Mouse (Mus musculus): ENCODE measurements around the gene Olfr318.
"Not testable (repeated sequence)": the region's sequence is repeated elsewhere in the genome, so short reads cannot be mapped to it uniquely, and the experiment has no call there.

The Olfr318 gene

GRCm38 (mm10) chr11:58723914-58724313, at the start of gene Olfr318:
TSS of gene Olfr318 (minus strand) at chr11:58724014.
- DNase-seq (ENCODE audit: extremely low spot score, low spot score), result no peak

GRCm38 (mm10) chr11:58772888-58773287, 49.1 kb upstream of the Olfr318 start, which contains the start of gene Olfr315:
TSS of gene Olfr315 (plus strand) at chr11:58773188.
- no peak for DNase-seq (ENCODE audit: extremely low spot score, low spot score)

GRCm38 (mm10) chr11:58752434-58752833, 28.6 kb upstream of the Olfr318 start, which contains the start of gene Olfr316:
TSS of gene Olfr316 (plus strand) at chr11:58752734.
- no peak for DNase-seq (ENCODE audit: extremely low spot score, low spot score)

GRCm38 (mm10) chr11:58751096-58751495, 27.3 kb upstream of the Olfr318 start:
- DNase-seq (ENCODE audit: extremely low spot score, low spot score), result not testable (repeated sequence)

- no peak for DNase-seq (ENCODE audit: extremely low spot score, low spot score)
Observed at GRCm38 (mm10) chr11:58738792-58739262, 15.0 kb upstream of the Olfr318 start, which contains the start of gene Olfr317. TSS of gene Olfr317 (minus strand) at chr11:58739212.

- DNase-seq (ENCODE audit: extremely low spot score, low spot score), result no peak
Observed at GRCm38 (mm10) chr11:58733372-58733771, 9.6 kb upstream of the Olfr318 start.

GRCm38 (mm10) chr11:58727896-58728650, 4.3 kb upstream of the Olfr318 start:
- not testable (repeated sequence) for DNase-seq (ENCODE audit: extremely low spot score, low spot score)

- no peak for DNase-seq (ENCODE audit: extremely low spot score, low spot score)
Observed at GRCm38 (mm10) chr11:58719701-58720100, 4.1 kb downstream of the Olfr318 start.

GRCm38 (mm10) chr11:58717723-58718122, 6.1 kb downstream of the Olfr318 start:
- not testable (repeated sequence) for DNase-seq (ENCODE audit: extremely low spot score, low spot score)

- no peak for DNase-seq (ENCODE audit: extremely low spot score, low spot score)
Observed at GRCm38 (mm10) chr11:58709086-58709485, 14.7 kb downstream of the Olfr318 start.

- no peak for DNase-seq (ENCODE audit: extremely low spot score, low spot score)
Observed at GRCm38 (mm10) chr11:58698862-58699261, 25.0 kb downstream of the Olfr318 start, which contains the start of gene Olfr319. TSS of gene Olfr319 (plus strand) at chr11:58699162.

GRCm38 (mm10) chr11:58680799-58681198, 43.0 kb downstream of the Olfr318 start, which contains the start of gene Olfr320:
TSS of gene Olfr320 (plus strand) at chr11:58681099.
- no peak for DNase-seq (ENCODE audit: extremely low spot score, low spot score)

- DNase-seq (ENCODE audit: extremely low spot score, low spot score), result no peak
Observed at GRCm38 (mm10) chr11:58671825-58672224, 52.0 kb downstream of the Olfr318 start.

GRCm38 (mm10) chr11:58669252-58669651, 54.6 kb downstream of the Olfr318 start:
- no peak for DNase-seq (ENCODE audit: extremely low spot score, low spot score)
